In the genomic region with DNA sequence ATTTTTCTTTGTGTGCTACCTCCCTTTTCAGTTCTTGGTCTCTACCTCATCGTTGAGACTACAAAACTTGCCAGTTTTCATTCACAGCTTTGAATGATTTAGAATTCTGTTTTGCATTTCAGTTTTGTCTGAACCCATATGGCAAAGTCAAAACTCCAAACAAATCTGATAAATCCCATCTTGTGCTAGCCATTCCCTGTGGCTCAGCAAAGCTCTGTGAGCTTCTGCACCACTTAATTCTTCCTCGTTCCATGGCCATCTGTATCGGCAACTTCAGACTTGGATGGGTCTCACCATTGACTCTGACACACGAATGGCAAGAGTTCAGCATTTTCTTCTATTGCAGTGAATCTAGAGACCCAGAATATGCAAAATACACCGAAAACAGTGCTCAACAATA, we compare ENCODE assay signal across 29 mouse cellular contexts.
DNase-seq lines count a peak whose midpoint lies in the region; ATAC-seq and TF ChIP-seq lines count a peak whose summit lies in the region.
"Had no signal": no experiment of that assay in that cellular context is flagged by ENCODE, and none has a peak within 500 bp of the region (broad histone marks: within the 10 kb centered on the region; RNA-seq: fewer than 3 reads in every experiment).

No protein-coding gene starts in this region.

- H3K9ac ChIP-seq in forebrain, embryonic 14.5 days (ENCODE audit: low read length) = no peak overlapping the region
- no peak overlapping the region for H3K9ac ChIP-seq in forebrain, embryonic 11.5 days (ENCODE audit: low read length)
- H3K9ac ChIP-seq in forebrain, postnatal 0 days = no peak overlapping the region
- H3K9ac ChIP-seq in forebrain, embryonic 13.5 days = no peak overlapping the region
- H3K9ac ChIP-seq: embryonic facial prominence, embryonic 13.5 days; heart, embryonic 12.5 days; heart, embryonic 15.5 days; hindbrain, embryonic 13.5 days; intestine, embryonic 15.5 days had no signal

- no peak for ATAC-seq in forebrain, embryonic 14.5 days
- ATAC-seq in forebrain, embryonic 11.5 days (replicated peaks; ENCODE audit: low FRiP score) = no peak
- ATAC-seq in forebrain, postnatal 0 days = peak; percentile 73; the same call in 1 of the 2 replicates
- ATAC-seq in forebrain, embryonic 13.5 days = no peak
- ATAC-seq: activated CD4-positive, CD25-positive, alpha-beta regulatory T cell, adult 4 months; hindbrain, embryonic 16.5 days; intestine, embryonic 15.5 days had no signal

- H3K9me3 ChIP-seq in forebrain, embryonic 14.5 days (replicated peaks; ENCODE audit: control insufficient read depth, low read length) = no peaks in the 10 kb centered on the region
- H3K9me3 ChIP-seq in forebrain, embryonic 11.5 days (ENCODE audit: control insufficient read depth, low read length) = no peaks in the 10 kb centered on the region; the same call in 1 of the 2 replicates
- no peaks in the 10 kb centered on the region for H3K9me3 ChIP-seq in forebrain, postnatal 0 days (ENCODE audit: low read length)
- H3K9me3 ChIP-seq in forebrain, embryonic 13.5 days (replicated peaks) = no peaks in the 10 kb centered on the region
- H3K9me3 ChIP-seq: embryonic facial prominence, embryonic 10.5 days; embryonic facial prominence, embryonic 13.5 days; heart, embryonic 12.5 days; heart, embryonic 15.5 days; hindbrain, embryonic 10.5 days; hindbrain, embryonic 13.5 days; intestine, embryonic 15.5 days had no signal

- no peak overlapping the region for H3K4me2 ChIP-seq in forebrain, embryonic 14.5 days (ENCODE audit: low read length)
- no peak overlapping the region for H3K4me2 ChIP-seq in forebrain, embryonic 11.5 days (ENCODE audit: low read depth, low read length, severe bottlenecking)
- H3K4me2 ChIP-seq in forebrain, postnatal 0 days (ENCODE audit: low read depth) = no peak overlapping the region
- H3K4me2 ChIP-seq in forebrain, embryonic 13.5 days = no peak overlapping the region
- H3K4me2 ChIP-seq: embryonic facial prominence, embryonic 13.5 days; heart, embryonic 12.5 days; heart, embryonic 15.5 days; hindbrain, embryonic 13.5 days; intestine, embryonic 15.5 days had no signal

- 68% methylated on average over 5 of the region's 5 CpGs for WGBS in forebrain, embryonic 14.5 days
- 87% methylated on average over 5 of the region's 5 CpGs for WGBS in forebrain, embryonic 11.5 days
- WGBS in forebrain, postnatal 0 days = 60% methylated on average over 5 of the region's 5 CpGs
- WGBS in forebrain, embryonic 13.5 days = 82% methylated on average over 5 of the region's 5 CpGs

- TF ChIP-seq CTCF in forebrain, postnatal 0 days (IDR thresholded peaks at IDR 0.05; ENCODE audit: low read depth) = no peak

- H3K36me3 ChIP-seq in forebrain, embryonic 14.5 days (ENCODE audit: control insufficient read depth, insufficient read depth, low read length) = no peaks in the 10 kb centered on the region
- H3K36me3 ChIP-seq in forebrain, embryonic 11.5 days (ENCODE audit: control insufficient read depth, insufficient read depth, low read length) = no peaks in the 10 kb centered on the region
- H3K36me3 ChIP-seq in forebrain, postnatal 0 days (ENCODE audit: insufficient read depth) = no peaks in the 10 kb centered on the region
- H3K36me3 ChIP-seq in forebrain, embryonic 13.5 days (ENCODE audit: poor library complexity, severe bottlenecking) = no peaks in the 10 kb centered on the region
- H3K36me3 ChIP-seq: embryonic facial prominence, embryonic 10.5 days; embryonic facial prominence, embryonic 13.5 days; heart, embryonic 12.5 days; heart, embryonic 15.5 days; hindbrain, embryonic 10.5 days; hindbrain, embryonic 13.5 days; intestine, embryonic 15.5 days had no signal

- H3K4me1 ChIP-seq in forebrain, embryonic 14.5 days (ENCODE audit: control insufficient read depth, insufficient read depth, low read length) = no peaks in the 10 kb centered on the region
- H3K4me1 ChIP-seq in forebrain, embryonic 11.5 days (replicated peaks; ENCODE audit: control insufficient read depth, insufficient read depth, low read length) = no peaks in the 10 kb centered on the region
- no peaks in the 10 kb centered on the region for H3K4me1 ChIP-seq in forebrain, postnatal 0 days (ENCODE audit: insufficient read depth)
- H3K4me1 ChIP-seq in forebrain, embryonic 13.5 days = no peaks in the 10 kb centered on the region
- H3K4me1 ChIP-seq: embryonic facial prominence, embryonic 10.5 days; embryonic facial prominence, embryonic 13.5 days; heart, embryonic 12.5 days; heart, embryonic 15.5 days; hindbrain, embryonic 10.5 days; hindbrain, embryonic 13.5 days; intestine, embryonic 15.5 days had no signal

- no peak overlapping the region for H3K4me3 ChIP-seq in forebrain, embryonic 14.5 days (ENCODE audit: low read depth, low read length)
- H3K4me3 ChIP-seq in forebrain, embryonic 11.5 days (ENCODE audit: low read depth, low read length) = no peak overlapping the region
- H3K4me3 ChIP-seq in forebrain, postnatal 0 days (ENCODE audit: low read depth, low read length) = no peak overlapping the region
- no peak overlapping the region for H3K4me3 ChIP-seq in forebrain, embryonic 13.5 days
- H3K4me3 ChIP-seq: embryonic facial prominence, embryonic 10.5 days; embryonic facial prominence, embryonic 13.5 days; erythroblast, embryonic 14.5 days; gastrocnemius, adult 2 months; heart, embryonic 12.5 days; heart, embryonic 15.5 days; hindbrain, embryonic 10.5 days; hindbrain, embryonic 13.5 days; intestine, embryonic 15.5 days had no signal

- H3K27me3 ChIP-seq in forebrain, embryonic 14.5 days (replicated peaks; ENCODE audit: control insufficient read depth, insufficient read depth, low read length) = no peaks in the 10 kb centered on the region
- H3K27me3 ChIP-seq in forebrain, embryonic 11.5 days (ENCODE audit: control insufficient read depth, insufficient read depth, low read length) = no peaks in the 10 kb centered on the region
- H3K27me3 ChIP-seq in forebrain, postnatal 0 days (ENCODE audit: insufficient read depth, low read length) = no peaks in the 10 kb centered on the region
- no peaks in the 10 kb centered on the region for H3K27me3 ChIP-seq in forebrain, embryonic 13.5 days
- H3K27me3 ChIP-seq: embryonic facial prominence, embryonic 13.5 days; heart, embryonic 12.5 days; heart, embryonic 15.5 days; hindbrain, embryonic 13.5 days; intestine, embryonic 15.5 days had no signal

- H3K27ac ChIP-seq in forebrain, embryonic 14.5 days (ENCODE audit: low read depth, low read length) = no peak overlapping the region
- H3K27ac ChIP-seq in forebrain, embryonic 11.5 days (ENCODE audit: low read depth, low read length) = no peak overlapping the region
- no peak overlapping the region for H3K27ac ChIP-seq in forebrain, postnatal 0 days (ENCODE audit: low read depth, low read length)
- no peak overlapping the region for H3K27ac ChIP-seq in forebrain, embryonic 13.5 days
- H3K27ac ChIP-seq: embryonic facial prominence, embryonic 10.5 days; embryonic facial prominence, embryonic 13.5 days; gastrocnemius, adult 2 months; heart, embryonic 15.5 days; hindbrain, embryonic 10.5 days; hindbrain, embryonic 13.5 days; intestine, embryonic 15.5 days had no signal

- peak; percentile 35 for DNase-seq in forebrain, embryonic 14.5 days (ENCODE audit: low spot score)
- no peak for DNase-seq in forebrain, embryonic 11.5 days (ENCODE audit: low spot score)
- peak; percentile 53 for DNase-seq in forebrain, postnatal 0 days
- peak; percentile 4 to 22 for DNase-seq in layer of hippocampus, postnatal 14 days (ENCODE audit: low spot score in 2 of 2)
- no peak for DNase-seq in layer of hippocampus, adult 11-12 months (ENCODE audit: low spot score)
- DNase-seq: adrenal gland, adult 8-10 months; adrenal gland, postnatal 36 days; cerebellum, adult 11-12 months; cerebellum, adult 8-10 months; cerebellum, postnatal 10 days; cerebellum, postnatal 36 days; embryo, embryonic 11 days; gastrocnemius, adult 2 months; gastrocnemius, postnatal 14 days; heart, adult 11 months; heart, postnatal 10 days; heart, postnatal 36 days; kidney, adult 11 months had no signal

Comparison
In these comparisons a context has a peak if more than half of its experiments do, and no peak if none do; other contexts are left out.
1. DNase-seq: peak in forebrain, embryonic 14.5 days (single experiment), forebrain, postnatal 0 days (single experiment) and layer of hippocampus, postnatal 14 days (2 of 2); none in forebrain, embryonic 11.5 days (single experiment) and layer of hippocampus, adult 11-12 months (single experiment).